In the genomic region with DNA sequence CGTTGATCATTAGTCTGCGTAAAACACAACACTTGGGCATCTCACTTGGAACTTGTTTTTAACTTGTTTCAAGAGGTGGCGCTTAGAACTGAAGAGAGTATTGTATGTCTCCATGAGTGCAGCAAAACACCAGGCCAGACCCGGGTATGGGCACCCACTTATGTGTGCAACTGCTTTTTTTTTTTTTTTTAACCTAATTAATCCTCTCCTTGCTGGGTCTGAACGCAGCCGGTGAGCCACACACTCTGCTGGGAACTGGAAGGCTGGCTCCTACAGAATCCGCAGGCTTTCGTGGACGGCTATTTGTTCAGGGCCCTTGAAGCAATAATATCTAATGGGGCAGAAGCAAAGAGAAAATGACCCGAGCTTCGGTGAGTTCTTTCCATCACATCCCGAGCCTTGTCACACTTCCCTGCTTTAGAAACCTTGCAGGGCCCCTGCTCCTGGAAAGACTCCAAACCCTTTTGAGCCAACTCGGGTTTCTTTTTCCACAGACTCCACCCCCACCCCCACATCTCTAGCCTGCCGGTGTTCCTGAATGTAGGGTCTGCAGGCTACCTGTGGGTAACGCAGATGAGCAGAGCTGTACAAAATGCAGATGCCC, we compare ENCODE assay signal across 10 mouse cellular contexts. TPM values are rescaled to one million over a fixed set of nuclear protein-coding genes. Genes with fewer than 3 reads are reported as not detected.
DNase-seq lines count a peak whose midpoint lies in the region; ATAC-seq lines count a peak whose summit lies in the region.
"Had no signal": no experiment of that assay in that cellular context is flagged by ENCODE, and none has a peak within 500 bp of the region (broad histone marks: within the 10 kb centered on the region; RNA-seq: fewer than 3 reads in every experiment).

No protein-coding gene starts in this region.

- H3K9me3 ChIP-seq in limb, embryonic 10.5 days (replicated peaks), result no peaks in the 10 kb centered on the region
- H3K9me3 ChIP-seq in stomach, embryonic 16.5 days (replicated peaks; ENCODE audit: control insufficient read depth, low read length), result no peaks in the 10 kb centered on the region

- no peaks in the 10 kb centered on the region for H3K36me3 ChIP-seq in limb, embryonic 10.5 days
- H3K36me3 ChIP-seq in stomach, embryonic 16.5 days (ENCODE audit: control insufficient read depth, insufficient read depth, low read length), result no peaks in the 10 kb centered on the region

- DNase-seq in embryo, embryonic 10 days (ENCODE audit: low spot score), result peak; percentile 21
- no peak for DNase-seq in embryo, embryonic 9.5 days (ENCODE audit: extremely low spot score)
- peak; percentile 25 for DNase-seq in lung, postnatal 10 days
- DNase-seq in lung, postnatal 14 days, result no peak
- DNase-seq in limb, embryonic 10.5 days (ENCODE audit: low spot score), result peak; percentile 49
- DNase-seq in natural killer cell, adult 2 months (ENCODE audit: low spot score in 2 of 2), result no peak
- DNase-seq in right cerebral cortex, adult 2 months (ENCODE audit: low spot score in 2 of 2), result no peak
- DNase-seq: B cell, adult 2 months had no signal

- H3K4me1 ChIP-seq in limb, embryonic 10.5 days, result peaks cover 20% of the 10 kb centered on the region
- H3K4me1 ChIP-seq in stomach, embryonic 16.5 days (ENCODE audit: control insufficient read depth, insufficient read depth, low read length), result peaks cover 8% of the 10 kb centered on the region

- H3K4me2 ChIP-seq in stomach, embryonic 16.5 days (ENCODE audit: low read depth, low read length), result peak overlapping the region; percentile 14; the same call in 1 of the 2 replicates

- H3K9ac ChIP-seq in stomach, embryonic 16.5 days (ENCODE audit: low read length), result no peak overlapping the region

- 29% methylated on average over 15 of the region's 15 CpGs for WGBS in limb, embryonic 10.5 days
- WGBS in stomach, embryonic 16.5 days, result 23% methylated on average over 15 of the region's 15 CpGs

- H3K27me3 ChIP-seq in limb, embryonic 10.5 days (ENCODE audit: low read depth, poor library complexity, severe bottlenecking), result no peaks in the 10 kb centered on the region
- H3K27me3 ChIP-seq in stomach, embryonic 16.5 days (ENCODE audit: control insufficient read depth, insufficient read depth, low read length), result no peaks in the 10 kb centered on the region

- peak overlapping the region; percentile 30; the same call in 1 of the 2 replicates for H3K4me3 ChIP-seq in limb, embryonic 10.5 days
- no peak overlapping the region for H3K4me3 ChIP-seq in stomach, embryonic 16.5 days (replicated peaks; ENCODE audit: low read length)
- H3K4me3 ChIP-seq: myocyte had no signal

- peak overlapping the region; percentile 80 for H3K27ac ChIP-seq in limb, embryonic 10.5 days
- H3K27ac ChIP-seq in stomach, embryonic 16.5 days (ENCODE audit: low read length), result no peak overlapping the region

- ATAC-seq in stomach, embryonic 16.5 days (ENCODE audit: insufficient read depth, low FRiP score), result no peak; the same call in 1 of the 2 replicates

RNA-seq across cellular contexts. Expression of gene Boc, which starts 20.8 kb away (rescaled TPM):
- polyA plus RNA-seq in limb, embryonic 10.5 days (2016; fragmentation: Nextera tagmentation; extraction: Ambion mirVana), result 20.0 and 38.3 TPM in 2 replicates
- 16.9 and 17.9 TPM in 2 replicates for polyA plus RNA-seq in stomach, embryonic 16.5 days (2015; fragmentation: Nextera tagmentation; extraction: Ambion mirVana)

Comparison
In these comparisons a context has a peak if more than half of its experiments do, and no peak if none do; other contexts are left out.
1. DNase-seq: peak in embryo, embryonic 10 days (single experiment), lung, postnatal 10 days (single experiment) and limb, embryonic 10.5 days (single experiment); none in embryo, embryonic 9.5 days (single experiment), lung, postnatal 14 days (single experiment), natural killer cell, adult 2 months (0 of 2) and right cerebral cortex, adult 2 months (0 of 2).